Mouse (Mus musculus): ENCODE measurements at regions not wholly inside any gene's neighbourhood (a gene's known extent, or its start where the extent isn't known, plus 50 kb on each side); places are given as distances from the start of the nearest gene placed in this dataset.

DNA sequence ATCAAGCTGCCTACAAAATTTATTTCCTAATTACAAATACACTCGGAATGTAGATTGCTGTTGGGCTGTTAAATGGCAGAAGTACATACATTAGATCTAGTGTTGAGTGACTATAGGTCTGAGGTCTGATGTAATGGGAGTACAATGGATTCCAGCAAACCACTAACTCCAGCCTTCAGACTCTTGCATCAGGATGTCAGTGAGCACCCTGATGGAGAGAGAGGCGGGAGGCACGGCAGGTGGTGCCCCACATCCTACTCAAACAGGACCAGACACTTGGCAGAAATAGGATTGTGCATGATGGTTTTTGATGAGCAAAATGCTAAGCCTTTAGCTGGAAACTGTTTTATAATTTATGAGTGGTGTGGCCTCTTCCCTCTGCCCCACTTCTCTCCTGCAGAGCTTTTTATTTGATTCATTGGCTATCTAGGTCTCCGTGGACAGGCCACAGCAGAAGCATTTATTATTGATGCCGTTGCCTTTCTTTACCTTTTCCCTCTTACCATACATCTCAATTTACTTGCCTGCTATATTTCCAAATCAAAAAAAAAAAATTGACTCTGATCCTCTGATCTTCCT is 376.5 kb downstream of the Fgf9 start:
- no peak overlapping the region for H3K27ac ChIP-seq (ENCODE audit: insufficient read depth, low read depth)
- no peaks in the 10 kb centered on the region for H3K27me3 ChIP-seq (replicated peaks)
- no peak overlapping the region for H3K4me3 ChIP-seq (replicated peaks in 1 of 3; ENCODE audit: low read depth in 2 of 3, low read length in 2 of 3, poor library complexity in 1 of 3)
- dilution Hi-C loops (cut with MboI; ENCODE audit: extremely low pct_ligation_motif_present, extremely low pct_unique_long_range_greater_than_20kb, low sequenced_read_pairs) (no loop called here), in situ Hi-C loops (cut with MboI; ENCODE audit: low pct_ligation_motif_present, low pct_unique_long_range_greater_than_20kb, low sequenced_read_pairs) (no loop called here)
- H3K9me3 ChIP-seq (replicated peaks; ENCODE audit: low read length): no peaks in the 10 kb centered on the region
- no peaks in the 10 kb centered on the region for H3K79me2 ChIP-seq (replicated peaks; ENCODE audit: control insufficient read depth, extremely low read depth, insufficient read depth, poor library complexity, severe bottlenecking)
- H3K4me2 ChIP-seq (ENCODE audit: insufficient read depth, low read depth, poor library complexity, severe bottlenecking): no peak overlapping the region
- H3K36me3 ChIP-seq (replicated peaks in 1 of 2; ENCODE audit: control insufficient read depth in 1 of 2, insufficient read depth in 1 of 2, low read length in 1 of 2): no peaks in the 10 kb centered on the region
- no peak for DNase-seq (ENCODE audit: extremely low read depth)
- TF ChIP-seq CTCF (conservative IDR thresholded peaks at IDR 0.05 in 1 of 2, IDR thresholded peaks at IDR 0.05 in 1 of 2; ENCODE audit: low read depth in 2 of 2, low read length in 2 of 2) (no peak), USF2 (conservative IDR thresholded peaks at IDR 0.05; ENCODE audit: low read depth, low read length) (no peak), MXI1 (IDR thresholded peaks at IDR 0.05; ENCODE audit: low read depth, low read length) (no peak), ZKSCAN1 (IDR thresholded peaks at IDR 0.05; ENCODE audit: borderline replicate concordance, low read depth, low read length) (no peak), JUN (IDR thresholded peaks at IDR 0.05; ENCODE audit: insufficient read depth, low read depth, low read length) (no peak), MEF2A (IDR thresholded peaks at IDR 0.05; ENCODE audit: borderline replicate concordance, low read depth, low read length) (no peak), MAX (IDR thresholded peaks at IDR 0.05; ENCODE audit: low read length) (no peak), CHD2 (IDR thresholded peaks at IDR 0.05; ENCODE audit: low read length) (no peak), ELF1 (IDR thresholded peaks at IDR 0.05; ENCODE audit: low read depth, low read length) (no peak), GABPA (IDR thresholded peaks at IDR 0.05; ENCODE audit: insufficient replicate concordance, low read depth, low read length) (no peak), MAFK (IDR thresholded peaks at IDR 0.05; ENCODE audit: insufficient replicate concordance, low read length) (no peak), TCF12 (IDR thresholded peaks at IDR 0.05; ENCODE audit: low read depth, low read length) (no peak), ETS1 (conservative IDR thresholded peaks at IDR 0.05; ENCODE audit: low read depth, low read length) (no peak), ZC3H11A (IDR thresholded peaks at IDR 0.05; ENCODE audit: low read depth, low read length) (no peak)
- H3K4me1 ChIP-seq (ENCODE audit: control insufficient read depth in 1 of 2, insufficient read depth in 2 of 2): peaks cover 0 to 7% of the 10 kb centered on the region in 2 experiments; a peak in 3 of 4 replicates
- H3K9ac ChIP-seq (ENCODE audit: insufficient read depth, low read depth): no peak overlapping the region

DNA sequence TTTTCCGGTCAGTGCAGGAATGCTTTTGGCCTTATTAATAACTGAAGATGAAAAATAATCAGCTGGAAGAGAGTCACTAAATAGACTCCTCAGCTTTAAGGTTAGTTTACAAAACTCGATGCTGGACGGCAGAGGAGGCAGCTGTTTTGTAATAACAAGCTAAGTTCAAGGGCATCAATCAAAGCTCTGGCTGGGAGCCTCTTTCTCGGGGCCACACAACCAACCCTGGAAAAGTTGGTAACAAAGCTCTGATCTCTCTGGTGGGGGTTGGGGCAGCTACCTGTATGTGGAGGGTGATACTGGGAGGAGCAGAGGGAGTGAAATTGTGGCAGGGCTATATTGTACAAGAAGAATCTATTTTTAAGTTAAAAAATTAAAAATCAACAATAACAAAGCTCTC is 374.1 kb downstream of the Fgf9 start:
- H3K4me2 ChIP-seq (ENCODE audit: insufficient read depth, low read depth, poor library complexity, severe bottlenecking): no peak overlapping the region
- no peaks in the 10 kb centered on the region for H3K27me3 ChIP-seq (replicated peaks)
- H3K36me3 ChIP-seq (replicated peaks in 1 of 2; ENCODE audit: control insufficient read depth in 1 of 2, insufficient read depth in 1 of 2, low read length in 1 of 2): no peaks in the 10 kb centered on the region
- H3K9me3 ChIP-seq (replicated peaks; ENCODE audit: low read length): no peaks in the 10 kb centered on the region
- H3K4me1 ChIP-seq (ENCODE audit: control insufficient read depth in 1 of 2, insufficient read depth in 2 of 2): no peaks in the 10 kb centered on the region
- dilution Hi-C loops (cut with MboI; ENCODE audit: extremely low pct_ligation_motif_present, extremely low pct_unique_long_range_greater_than_20kb, low sequenced_read_pairs): no loop called here
- no peak overlapping the region for H3K27ac ChIP-seq (ENCODE audit: insufficient read depth, low read depth)
- in situ Hi-C loops (cut with MboI; ENCODE audit: low pct_ligation_motif_present, low pct_unique_long_range_greater_than_20kb, low sequenced_read_pairs): no loop called here
- TF ChIP-seq RAD21 (IDR thresholded peaks at IDR 0.05; ENCODE audit: low read depth, low read length) (no peak), EP300 (IDR thresholded peaks at IDR 0.05; ENCODE audit: low read length) (no peak), NRF1 (IDR thresholded peaks at IDR 0.05; ENCODE audit: low read depth, low read length) (no peak), JUND (conservative IDR thresholded peaks at IDR 0.05; ENCODE audit: low read depth, low read length) (no peak), PAX5 (IDR thresholded peaks at IDR 0.05; ENCODE audit: low read length) (no peak), ELF1 (IDR thresholded peaks at IDR 0.05; ENCODE audit: low read depth, low read length) (no peak)
- H3K9ac ChIP-seq (ENCODE audit: insufficient read depth, low read depth): no peak overlapping the region
- no peak for DNase-seq (ENCODE audit: extremely low read depth)
- no peak overlapping the region for H3K4me3 ChIP-seq (replicated peaks in 1 of 3; ENCODE audit: low read depth in 2 of 3, low read length in 2 of 3, poor library complexity in 1 of 3)
- no peaks in the 10 kb centered on the region for H3K79me2 ChIP-seq (replicated peaks; ENCODE audit: control insufficient read depth, extremely low read depth, insufficient read depth, poor library complexity, severe bottlenecking)

Measured in CH12.LX (cell line).